Mouse (Mus musculus) brain, embryonic 18.5 days (tissue): Measurements from ENCODE around the gene Tex12.

Experiments
- DNase-seq: peaks from one replicate; pipeline ENCODE4 v3.0.0-alpha.2; 2012; ENCODE audit warnings: low read depth, low spot score

Gene Tex12

GRCm38 (mm10) chr9:50561918-50562360 lies 814 bp upstream of the Tex12 start:
- DNase-seq: no peak

- DNase-seq: no peak
Measured at GRCm38 (mm10) chr9:50555094-50555446, 6.1 kb downstream of the Tex12 start, which contains the start of gene Bco2. Bco2 (minus strand) TSS chr9:50555181.

- peak; percentile 63 for DNase-seq
Measured at GRCm38 (mm10) chr9:50554241-50555093, 6.7 kb downstream of the Tex12 start, which contains the start of gene Il18. Il18 (plus strand) TSS chr9:50554827.

- no peak for DNase-seq
Measured at GRCm38 (mm10) chr9:50553547-50553946, 7.6 kb downstream of the Tex12 start.

GRCm38 (mm10) chr9:50552206-50552605 lies 8.9 kb downstream of the Tex12 start:
- DNase-seq: no peak

- DNase-seq: no peak
Measured at GRCm38 (mm10) chr9:50548936-50549335, 12.2 kb downstream of the Tex12 start.

GRCm38 (mm10) chr9:50547859-50548478 lies 13.2 kb downstream of the Tex12 start:
- no peak for DNase-seq

GRCm38 (mm10) chr9:50542401-50542800 lies 18.7 kb downstream of the Tex12 start:
- DNase-seq: no peak

GRCm38 (mm10) chr9:50540170-50540569 lies 21.0 kb downstream of the Tex12 start:
- no peak for DNase-seq

GRCm38 (mm10) chr9:50537295-50537694 lies 23.8 kb downstream of the Tex12 start:
- DNase-seq: no peak

GRCm38 (mm10) chr9:50536603-50537135 lies 24.5 kb downstream of the Tex12 start:
- DNase-seq: no peak

- no peak for DNase-seq
Measured at GRCm38 (mm10) chr9:50535930-50536329, 25.2 kb downstream of the Tex12 start.

GRCm38 (mm10) chr9:50533791-50534190 lies 27.3 kb downstream of the Tex12 start:
- no peak for DNase-seq

GRCm38 (mm10) chr9:50533328-50533727 lies 27.8 kb downstream of the Tex12 start:
- DNase-seq: no peak

- DNase-seq: peak; percentile 34
Measured at GRCm38 (mm10) chr9:50530890-50531289, 30.2 kb downstream of the Tex12 start.

- peak; percentile 95 for DNase-seq
Measured at GRCm38 (mm10) chr9:50528293-50528892, 32.7 kb downstream of the Tex12 start, which contains the start of gene Pts. Pts (minus strand) TSS chr9:50528724.

GRCm38 (mm10) chr9:50527860-50528259 lies 33.3 kb downstream of the Tex12 start:
- DNase-seq: no peak

GRCm38 (mm10) chr9:50525585-50525984 lies 35.5 kb downstream of the Tex12 start:
- DNase-seq: no peak

GRCm38 (mm10) chr9:50524936-50525335 lies 36.2 kb downstream of the Tex12 start:
- no peak for DNase-seq

GRCm38 (mm10) chr9:50522574-50522973 lies 38.6 kb downstream of the Tex12 start:
- no peak for DNase-seq

GRCm38 (mm10) chr9:50521562-50521961 lies 39.6 kb downstream of the Tex12 start:
- DNase-seq: no peak

GRCm38 (mm10) chr9:50520748-50521147 lies 40.4 kb downstream of the Tex12 start:
- DNase-seq: no peak
